Mouse (Mus musculus) liver, embryonic 15.5 days (tissue): Measurements from ENCODE around the gene Bcor. TPM values are rescaled to one million over a fixed set of nuclear protein-coding genes. Genes with fewer than 3 reads are reported as not detected.

ENCODE experiments used
- ATAC-seq: fragments of 200-750 bp; cut with Nextera tagmentation; 2 replicates; pipeline ENCODE4 v1.8.0; 2017; ENCODE audit warnings: moderate number of reproducible peaks, mild to moderate bottlenecking, moderate library complexity; ENCODE audit not compliant: insufficient read depth
- H3K27ac ChIP-seq: fragments of 300-500 bp; sonication (generic); replicated peaks from 2 replicates; pipeline ENCODE4 v1.5.1; 2015; ENCODE audit warnings: mild to moderate bottlenecking, inconsistent platforms
- H3K27me3 ChIP-seq: fragments of 300-500 bp; sonication (generic); 2 replicates; pipeline ENCODE4 v1.6.1; 2015; ENCODE audit warnings: mild to moderate bottlenecking, inconsistent platforms
- H3K36me3 ChIP-seq: fragments of 300-500 bp; sonication (generic); replicated peaks from 2 replicates; pipeline ENCODE4 v1.6.1; 2015; ENCODE audit warnings: moderate library complexity, mild to moderate bottlenecking, inconsistent platforms
- H3K4me1 ChIP-seq: fragments of 300-500 bp; sonication (generic); replicated peaks from 2 replicates; pipeline ENCODE4 v1.6.1; 2015; ENCODE audit warnings: inconsistent platforms
- H3K4me2 ChIP-seq: fragments of 300-500 bp; sonication (generic); 2 replicates; pipeline ENCODE4 v1.6.1; 2015; ENCODE audit warnings: moderate library complexity, mild to moderate bottlenecking, inconsistent platforms
- H3K4me3 ChIP-seq: fragments of 300-500 bp; sonication (generic); replicated peaks from 2 replicates; pipeline ENCODE4 v1.5.1; 2015; ENCODE audit warnings: mild to moderate bottlenecking, inconsistent platforms
- H3K9ac ChIP-seq: fragments of 300-500 bp; sonication (generic); 2 replicates; pipeline ENCODE4 v1.6.1; 2015; ENCODE audit warnings: moderate library complexity, mild to moderate bottlenecking, inconsistent platforms
- H3K9me3 ChIP-seq: fragments of 300-500 bp; sonication (generic); replicated peaks from 2 replicates; pipeline ENCODE4 v1.6.1; 2016; ENCODE audit warnings: inconsistent platforms
- WGBS: fragments of 180-500 bp; shearing (Covaris S2); methylation state at CpG from one replicate; pipeline ENCODE4 v1.1.7; 2015; ENCODE audit warnings: mixed read lengths; ENCODE audit not compliant: insufficient replicate concordance; 5-methylcytosine and 5-hydroxymethylcytosine counted together
- polyA plus RNA-seq: library from polyadenylated mRNA; unstranded; fragments of >200 nt; fragmentation: Nextera tagmentation; extraction: Ambion mirVana; gene quantifications from 2 replicates; pipeline ENCODE4 v1.2.1, GENCODE M21; 2015

Gene Bcor
- polyA plus RNA-seq, 1 experiment from 2014 or later: 4.3 TPM

DNA sequence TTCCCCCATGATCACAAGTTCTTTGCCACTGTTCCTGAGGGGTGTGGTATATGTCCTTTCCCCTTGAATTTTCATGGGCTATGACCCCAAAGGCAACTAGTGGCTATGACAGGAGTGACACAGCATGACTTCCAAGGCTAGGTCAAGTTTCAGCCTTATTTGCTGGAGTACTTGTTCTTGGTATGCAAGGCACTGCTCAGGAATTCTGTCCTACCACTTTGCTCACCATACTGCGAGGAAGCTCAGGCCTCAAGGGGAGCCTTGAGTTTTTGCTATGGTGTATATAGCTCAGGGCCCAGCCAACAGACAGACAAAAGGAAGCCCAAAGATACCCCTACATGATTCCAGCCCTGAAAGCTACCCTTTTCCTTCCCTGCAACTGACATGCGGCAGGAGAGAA is 13.9 kb downstream of the Bcor start:
- H3K9me3 ChIP-seq: no peaks in the 10 kb centered on the region
- H3K9ac ChIP-seq: no peak overlapping the region
- peaks cover 68% of the 10 kb centered on the region for H3K27me3 ChIP-seq
- ATAC-seq: no peak
- H3K4me1 ChIP-seq: peaks cover 2% of the 10 kb centered on the region; the same call in 1 of the 2 replicates
- no peaks in the 10 kb centered on the region for H3K36me3 ChIP-seq
- H3K27ac ChIP-seq: no peak overlapping the region
- no peak overlapping the region for H3K4me3 ChIP-seq
- 63% methylated on average over 2 of the region's 2 CpGs for WGBS
- no peak overlapping the region for H3K4me2 ChIP-seq

DNA sequence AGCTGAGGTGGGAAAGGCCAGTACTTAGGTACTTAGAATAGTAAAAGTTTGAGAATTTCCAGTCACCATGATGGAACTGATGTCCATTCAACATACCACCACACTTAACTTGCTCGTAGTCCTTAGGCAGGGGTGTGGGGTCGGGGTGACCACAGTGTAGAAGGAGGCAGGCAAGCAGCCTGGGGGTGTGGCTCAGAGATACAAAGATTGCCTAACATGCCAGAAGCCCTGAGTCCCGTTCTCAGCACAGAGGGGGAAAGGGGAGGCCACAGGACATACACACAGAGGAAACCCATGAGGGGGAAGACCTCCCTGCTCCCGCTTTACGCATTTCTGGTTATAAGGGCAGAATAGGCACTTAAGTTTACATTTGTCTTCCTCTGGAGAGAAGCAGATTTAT is 17.3 kb downstream of the Bcor start:
- Histone ChIP-seq H3K9me3 (no peaks in the 10 kb centered on the region), H3K4me2 (no peak overlapping the region), H3K4me1 (no peaks in the 10 kb centered on the region), H3K27me3 (peaks cover 74% of the 10 kb centered on the region), H3K9ac (no peak overlapping the region), H3K36me3 (no peaks in the 10 kb centered on the region), H3K27ac (no peak overlapping the region), H3K4me3 (no peak overlapping the region)
- 37% methylated on average over 5 of the region's 5 CpGs for WGBS
- ATAC-seq: no peak

GRCm38 (mm10) chrX:12140086-12140740 is 19.9 kb downstream of the Bcor start:
- peaks cover 88% of the 10 kb centered on the region for H3K27me3 ChIP-seq
- peak overlapping the region; percentile 38 for H3K4me3 ChIP-seq
- ATAC-seq: no peak
- H3K9me3 ChIP-seq: no peaks in the 10 kb centered on the region
- H3K9ac ChIP-seq: 0 out of 2 replicates have a peak overlapping the region, but pooled peaks have one; percentile 15
- H3K4me2 ChIP-seq: peak overlapping the region; percentile 64
- no peak overlapping the region for H3K27ac ChIP-seq
- no peaks in the 10 kb centered on the region for H3K36me3 ChIP-seq
- no peaks in the 10 kb centered on the region for H3K4me1 ChIP-seq
- WGBS: 3% methylated on average over 51 of the region's 51 CpGs

GRCm38 (mm10) chrX:12138266-12138665 is 21.9 kb downstream of the Bcor start:
- Histone ChIP-seq H3K4me2 (no peak overlapping the region), H3K4me3 (no peak overlapping the region), H3K27ac (no peak overlapping the region), H3K9ac (no peak overlapping the region), H3K9me3 (no peaks in the 10 kb centered on the region), H3K4me1 (no peaks in the 10 kb centered on the region), H3K36me3 (no peaks in the 10 kb centered on the region), H3K27me3 (peaks cover 97% of the 10 kb centered on the region)
- ATAC-seq: no peak
- WGBS: 27% methylated on average over 7 of the region's 7 CpGs

DNA sequence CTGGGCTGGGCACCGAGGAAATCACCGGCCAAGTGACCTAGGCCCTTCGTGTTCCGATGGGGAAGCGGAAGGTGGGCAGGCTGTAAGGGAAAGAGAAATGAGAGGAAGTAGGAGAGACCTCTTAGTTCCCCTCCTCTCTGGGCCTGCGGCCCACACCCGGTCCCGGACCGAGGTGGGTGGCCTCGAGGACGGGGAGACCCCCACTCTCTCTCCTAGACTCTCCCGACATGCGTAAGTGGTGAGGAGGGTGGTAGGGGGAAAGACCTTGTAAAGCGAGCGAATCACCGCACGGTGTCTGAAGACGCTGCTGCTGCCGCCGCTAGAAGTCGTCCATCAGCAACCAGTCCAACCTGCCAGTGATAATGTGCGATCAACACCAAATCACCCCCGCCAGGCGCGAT is 23.0 kb downstream of the Bcor start:
- no peak overlapping the region for H3K27ac ChIP-seq

GRCm38 (mm10) chrX:12136261-12137101 is 23.7 kb downstream of the Bcor start:
- peak overlapping the region; percentile 40 for H3K4me3 ChIP-seq
- peaks cover 100% of the 10 kb centered on the region for H3K27me3 ChIP-seq
- peak overlapping the region; percentile 60 for H3K4me2 ChIP-seq
- H3K4me1 ChIP-seq: no peaks in the 10 kb centered on the region
- H3K9ac ChIP-seq: no peak overlapping the region
- 0 out of 2 replicates have a peak overlapping the region, but pooled peaks have one; percentile 24 for H3K27ac ChIP-seq
- under 1% methylated on average over 50 of the region's 50 CpGs for WGBS
- no peaks in the 10 kb centered on the region for H3K36me3 ChIP-seq
- 0 out of 2 replicates have a peak, but pooled peaks have one; percentile 14 for ATAC-seq
- no peaks in the 10 kb centered on the region for H3K9me3 ChIP-seq

More for the DNA sequence above, 23.0 kb downstream of the Bcor start:
- peak overlapping the region; percentile 40 for H3K4me3 ChIP-seq
- no peak overlapping the region for H3K9ac ChIP-seq
- no peaks in the 10 kb centered on the region for H3K4me1 ChIP-seq
- H3K36me3 ChIP-seq: no peaks in the 10 kb centered on the region
- H3K27me3 ChIP-seq: peaks cover 100% of the 10 kb centered on the region
- no peak for ATAC-seq
- peak overlapping the region; percentile 60 for H3K4me2 ChIP-seq
- no peaks in the 10 kb centered on the region for H3K9me3 ChIP-seq
- 5% methylated on average over 25 of the region's 25 CpGs for WGBS

DNA sequence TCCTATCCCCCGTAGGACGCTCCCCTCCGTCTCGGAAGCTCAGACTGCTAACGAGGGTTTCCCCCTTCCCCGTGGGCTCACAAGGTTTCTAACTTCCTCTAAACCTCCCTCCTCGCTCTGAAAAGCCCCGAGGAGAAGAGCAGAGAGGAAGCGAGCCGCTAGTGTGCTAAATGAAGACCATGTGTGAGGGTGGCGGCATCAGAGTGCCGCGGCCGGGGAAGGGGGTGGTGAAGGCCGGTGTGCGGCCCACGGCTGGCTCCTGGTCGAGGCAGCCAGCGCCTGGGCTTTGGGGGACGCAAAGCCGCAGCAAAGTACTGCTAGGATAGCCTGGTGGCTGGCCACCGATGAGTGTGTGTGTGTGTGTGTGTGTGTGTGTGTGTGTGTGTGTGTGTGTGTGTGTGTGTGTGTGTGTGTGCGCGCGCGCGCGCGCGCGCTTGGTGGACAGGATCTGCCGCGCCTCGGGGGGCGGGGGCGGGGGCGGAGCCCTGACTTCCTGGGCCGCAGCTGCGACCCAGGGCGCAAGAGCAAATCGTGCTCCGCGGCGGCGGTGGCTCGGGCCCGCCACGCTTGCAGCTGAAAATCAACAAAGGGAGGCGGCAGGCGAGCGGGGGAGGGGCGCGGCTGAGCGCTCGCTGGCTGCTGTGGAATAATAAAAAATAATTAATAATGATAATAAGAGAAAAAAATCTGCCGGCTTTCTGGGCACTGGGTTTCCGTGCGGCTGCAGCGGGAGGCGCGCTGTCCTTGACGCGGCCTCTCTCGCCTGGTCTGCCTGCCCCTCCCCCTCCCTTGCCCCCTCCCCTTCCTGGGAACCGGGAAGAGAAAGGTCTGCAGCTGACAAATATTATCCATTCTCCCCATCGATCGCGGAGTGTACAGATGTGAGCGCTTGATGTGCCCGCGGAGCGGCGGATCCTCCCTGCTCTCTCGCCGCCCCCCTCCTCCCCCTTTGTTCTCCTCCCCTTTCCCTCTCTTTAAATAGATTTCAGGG is 24.7 kb downstream of the Bcor start:
- Histone ChIP-seq H3K4me2 (peak overlapping the region; percentile 60), H3K27ac (peak overlapping the region; percentile 62), H3K36me3 (no peaks in the 10 kb centered on the region), H3K4me3 (peak overlapping the region; percentile 40), H3K9ac (no peak overlapping the region), H3K27me3 (peaks cover 100% of the 10 kb centered on the region), H3K4me1 (no peaks in the 10 kb centered on the region), H3K9me3 (no peaks in the 10 kb centered on the region)
- 0 out of 2 replicates have a peak, but pooled peaks have one; percentile 14 for ATAC-seq
- WGBS: 2% methylated on average over 51 of the region's 75 CpGs

- no peaks in the 10 kb centered on the region for H3K36me3 ChIP-seq
- H3K27me3 ChIP-seq: peaks cover 100% of the 10 kb centered on the region
- H3K4me1 ChIP-seq: no peaks in the 10 kb centered on the region
- WGBS: 2% methylated on average over 19 of the region's 19 CpGs
- ATAC-seq: no peak
- H3K4me2 ChIP-seq: peak overlapping the region; percentile 60
- H3K27ac ChIP-seq: no peak overlapping the region
- no peak overlapping the region for H3K4me3 ChIP-seq
- no peaks in the 10 kb centered on the region for H3K9me3 ChIP-seq
- H3K9ac ChIP-seq: no peak overlapping the region
Observed at GRCm38 (mm10) chrX:12134541-12134940, 25.6 kb downstream of the Bcor start.

- peaks cover 100% of the 10 kb centered on the region for H3K27me3 ChIP-seq
- no peaks in the 10 kb centered on the region for H3K36me3 ChIP-seq
- peak overlapping the region; percentile 60 for H3K4me2 ChIP-seq
- WGBS: 2% methylated on average over 21 of the region's 21 CpGs
- H3K27ac ChIP-seq: no peak overlapping the region
- peak overlapping the region; percentile 24 for H3K4me3 ChIP-seq
- no peaks in the 10 kb centered on the region for H3K9me3 ChIP-seq
- H3K9ac ChIP-seq: no peak overlapping the region
- H3K4me1 ChIP-seq: no peaks in the 10 kb centered on the region
- no peak for ATAC-seq
Observed at GRCm38 (mm10) chrX:12133836-12134431, 26.2 kb downstream of the Bcor start.

DNA sequence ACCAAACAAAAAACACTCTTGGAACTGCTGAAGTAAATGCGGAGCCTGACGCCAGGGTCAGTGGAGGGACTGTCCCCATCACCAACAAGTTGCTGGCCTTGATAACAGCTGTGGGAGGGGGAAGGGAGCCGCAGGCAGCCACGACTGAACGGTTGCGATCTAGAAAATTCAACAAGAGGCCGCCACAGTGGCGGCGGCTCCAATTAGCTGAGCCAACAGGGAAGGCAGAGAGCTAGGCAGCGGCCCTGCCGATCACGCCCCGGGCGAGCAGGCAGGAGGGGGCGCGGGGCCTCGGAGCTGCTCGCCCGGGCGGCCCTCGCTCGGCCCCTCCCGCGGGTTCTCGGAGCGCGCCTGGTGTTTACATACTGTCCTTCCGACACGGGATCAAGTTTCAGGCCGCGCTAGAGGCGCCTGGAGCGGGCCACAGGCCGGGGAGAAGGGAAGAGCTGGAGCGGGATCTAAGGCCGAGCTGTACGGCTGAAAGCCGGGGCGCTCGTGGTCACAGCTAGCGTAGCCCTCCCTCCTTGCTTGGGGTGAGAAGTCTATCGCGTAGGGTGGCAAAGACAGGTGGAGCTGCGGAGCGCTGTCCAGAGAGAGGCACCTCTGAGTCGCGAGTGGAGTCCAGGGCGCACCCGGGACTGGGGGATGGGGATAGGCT is 26.8 kb downstream of the Bcor start:
- Histone ChIP-seq H3K4me3 (peak overlapping the region; percentile 24), H3K9ac (no peak overlapping the region), H3K4me1 (no peaks in the 10 kb centered on the region), H3K4me2 (peak overlapping the region; percentile 60), H3K27ac (no peak overlapping the region), H3K9me3 (no peaks in the 10 kb centered on the region), H3K36me3 (no peaks in the 10 kb centered on the region), H3K27me3 (peaks cover 100% of the 10 kb centered on the region)
- 1% methylated on average over 49 of the region's 49 CpGs for WGBS
- peak; percentile 40 for ATAC-seq
